Mouse (Mus musculus): ENCODE data around the gene H2al1e.
"Not testable (repeated sequence)": the region's sequence is repeated elsewhere in the genome, so short reads cannot be mapped to it uniquely, and the experiment has no call there.

GRCm38 (mm10) chrX:11302132-11302531, 9.6 kb upstream of the H2al1e start, which contains the start of gene H2al1b:
- not testable (repeated sequence) for TF ChIP-seq CTCF, EP300 (IDR thresholded peaks at IDR 0.05)

Data from lung, postnatal 0 days (tissue).